Mouse (Mus musculus): ENCODE data around the gene Wipf3. TPM values are rescaled to one million over a fixed set of nuclear protein-coding genes. Genes with fewer than 3 reads are reported as not detected.

Wipf3 gene
- polyA plus RNA-seq, 1 experiment: 0.29 TPM

DNA sequence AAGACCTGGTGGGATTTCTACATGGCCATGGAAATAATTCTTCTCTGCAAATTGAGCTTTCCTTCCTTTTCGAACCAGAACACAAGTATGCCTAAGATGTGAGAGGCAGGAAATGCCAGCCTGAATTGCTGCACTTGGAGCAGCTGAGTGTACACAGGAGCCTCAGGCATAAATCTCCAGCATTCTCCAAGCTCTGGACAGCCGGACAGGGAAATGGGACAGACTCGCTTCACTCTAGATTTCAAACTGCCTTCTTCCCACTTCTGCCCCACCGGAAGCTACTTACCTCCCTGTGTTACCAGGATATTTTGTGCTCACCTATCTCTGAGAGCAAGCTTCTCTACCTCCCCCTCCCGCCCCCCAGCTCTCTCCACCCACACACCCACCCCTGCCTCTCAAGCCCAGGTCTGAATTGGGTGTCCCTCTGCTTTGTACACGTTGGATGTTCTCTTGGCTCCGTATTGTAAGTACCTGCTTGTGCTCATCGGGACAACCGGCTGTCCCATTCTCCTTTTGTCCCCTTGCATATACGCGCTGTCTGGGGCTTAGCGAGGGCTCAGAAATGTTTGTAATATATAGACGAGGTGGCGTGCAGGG lies 455 bp upstream of the Wipf3 start:
- H3K4me2 ChIP-seq (ENCODE audit: low read depth): peak overlapping the region; percentile 52
- no peaks in the 10 kb centered on the region for H3K36me3 ChIP-seq (ENCODE audit: control insufficient read depth, insufficient read depth)
- H3ac ChIP-seq (ENCODE audit: control insufficient read depth, insufficient read length): no peak overlapping the region
- no peak for TF ChIP-seq USF1 (IDR thresholded peaks at IDR 0.05; ENCODE audit: low read depth)
- no peak for TF ChIP-seq E2F4 (IDR thresholded peaks at IDR 0.05; ENCODE audit: insufficient read depth)
- no peak for TF ChIP-seq SRF (IDR thresholded peaks at IDR 0.05; ENCODE audit: control insufficient read depth, insufficient read length, low read depth)
- TF ChIP-seq MAX (IDR thresholded peaks at IDR 0.05; ENCODE audit: low read depth): no peak
- TF ChIP-seq POLR2A (IDR thresholded peaks at IDR 0.05; ENCODE audit: insufficient read length, low read depth): no peak
- TF ChIP-seq POLR2AphosphoS2 (IDR thresholded peaks at IDR 0.05; ENCODE audit: insufficient read length, low read depth): no peak
- TF ChIP-seq CEBPB (IDR thresholded peaks at IDR 0.05; ENCODE audit: insufficient read depth, poor library complexity, severe bottlenecking): no peak
- TF ChIP-seq REST (IDR thresholded peaks at IDR 0.05; ENCODE audit: insufficient read depth, insufficient read length): no peak
- no peak for TF ChIP-seq TCF3 (IDR thresholded peaks at IDR 0.05; ENCODE audit: insufficient read length, low read depth)
- TF ChIP-seq TCF12 (IDR thresholded peaks at IDR 0.05; ENCODE audit: insufficient read depth, poor library complexity, severe bottlenecking): no peak
- TF ChIP-seq MYOD1 (IDR thresholded peaks at IDR 0.05; ENCODE audit: control insufficient read depth in 1 of 3, insufficient read length in 2 of 3, low read depth in 2 of 3): no peak
- TF ChIP-seq MYOG (IDR thresholded peaks at IDR 0.05; ENCODE audit: control insufficient read depth in 1 of 3, insufficient read depth in 1 of 3, insufficient read length in 2 of 3, low read depth in 2 of 3): no peak
- no peak overlapping the region for H3K4me3 ChIP-seq
- H3K27me3 ChIP-seq (ENCODE audit: control insufficient read depth, insufficient read depth, insufficient read length): peaks cover 42% of the 10 kb centered on the region
- H3K79me2 ChIP-seq (ENCODE audit: control insufficient read depth, insufficient read depth): no peaks in the 10 kb centered on the region

DNA sequence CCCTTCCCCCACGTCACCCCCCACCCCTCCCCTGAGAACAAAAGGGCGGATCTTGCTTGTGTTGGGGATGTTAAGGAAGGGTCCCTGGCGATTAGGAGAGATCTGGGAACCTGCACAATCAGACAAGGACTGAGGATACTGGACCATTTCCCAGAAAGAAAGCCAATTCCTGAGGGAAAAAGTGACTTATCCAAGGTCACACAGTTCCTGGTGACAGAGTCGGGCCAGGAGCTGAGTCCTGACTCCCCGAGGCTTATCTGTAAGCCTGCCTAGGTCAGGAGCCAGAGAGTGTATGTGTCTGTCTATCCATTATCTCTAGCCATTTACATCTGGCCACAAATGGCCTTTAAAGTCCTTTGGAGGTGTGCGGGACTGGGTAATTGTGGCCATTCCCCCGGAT lies 818 bp downstream of the Wipf3 start:
- Histone ChIP-seq H3K79me2 (ENCODE audit: control insufficient read depth, insufficient read depth) (no peaks in the 10 kb centered on the region), H3K27me3 (ENCODE audit: control insufficient read depth, insufficient read depth, insufficient read length) (peaks cover 40% of the 10 kb centered on the region), H3ac (ENCODE audit: control insufficient read depth, insufficient read length) (no peak overlapping the region), H3K36me3 (ENCODE audit: control insufficient read depth, insufficient read depth) (no peaks in the 10 kb centered on the region), H3K4me3 (no peak overlapping the region), H3K4me2 (ENCODE audit: low read depth) (peak overlapping the region; percentile 52)
- TF ChIP-seq REST (IDR thresholded peaks at IDR 0.05; ENCODE audit: insufficient read depth, insufficient read length) (no peak), SRF (IDR thresholded peaks at IDR 0.05; ENCODE audit: control insufficient read depth, insufficient read length, low read depth) (no peak), USF1 (IDR thresholded peaks at IDR 0.05; ENCODE audit: low read depth) (no peak), CEBPB (IDR thresholded peaks at IDR 0.05; ENCODE audit: insufficient read depth, poor library complexity, severe bottlenecking) (no peak), MYOG (IDR thresholded peaks at IDR 0.05; ENCODE audit: control insufficient read depth in 1 of 3, insufficient read depth in 1 of 3, insufficient read length in 2 of 3, low read depth in 2 of 3) (no peak), TCF3 (IDR thresholded peaks at IDR 0.05; ENCODE audit: insufficient read length, low read depth) (no peak), TCF12 (IDR thresholded peaks at IDR 0.05; ENCODE audit: insufficient read depth, poor library complexity, severe bottlenecking) (no peak), MYOD1 (IDR thresholded peaks at IDR 0.05; ENCODE audit: control insufficient read depth in 1 of 3, insufficient read length in 2 of 3, low read depth in 2 of 3) (no peak), E2F4 (IDR thresholded peaks at IDR 0.05; ENCODE audit: insufficient read depth) (no peak), POLR2AphosphoS2 (IDR thresholded peaks at IDR 0.05; ENCODE audit: insufficient read length, low read depth) (no peak), MAX (IDR thresholded peaks at IDR 0.05; ENCODE audit: low read depth) (no peak), POLR2A (IDR thresholded peaks at IDR 0.05; ENCODE audit: insufficient read length, low read depth) (no peak)

- Histone ChIP-seq H3K79me2 (ENCODE audit: control insufficient read depth, insufficient read depth) (no peaks in the 10 kb centered on the region), H3K4me2 (ENCODE audit: low read depth) (no peak overlapping the region), H3ac (ENCODE audit: control insufficient read depth, insufficient read length) (no peak overlapping the region), H3K4me3 (no peak overlapping the region), H3K27me3 (ENCODE audit: control insufficient read depth, insufficient read depth, insufficient read length) (peaks cover 34% of the 10 kb centered on the region), H3K36me3 (ENCODE audit: control insufficient read depth, insufficient read depth) (no peaks in the 10 kb centered on the region)
- no peak for TF ChIP-seq CEBPB (IDR thresholded peaks at IDR 0.05; ENCODE audit: insufficient read depth, poor library complexity, severe bottlenecking)
- TF ChIP-seq TCF3 (IDR thresholded peaks at IDR 0.05; ENCODE audit: insufficient read length, low read depth): no peak
- no peak for TF ChIP-seq SRF (IDR thresholded peaks at IDR 0.05; ENCODE audit: control insufficient read depth, insufficient read length, low read depth)
Measured at GRCm38 (mm10) chr6:54431761-54432160, 2.4 kb downstream of the Wipf3 start.

DNA sequence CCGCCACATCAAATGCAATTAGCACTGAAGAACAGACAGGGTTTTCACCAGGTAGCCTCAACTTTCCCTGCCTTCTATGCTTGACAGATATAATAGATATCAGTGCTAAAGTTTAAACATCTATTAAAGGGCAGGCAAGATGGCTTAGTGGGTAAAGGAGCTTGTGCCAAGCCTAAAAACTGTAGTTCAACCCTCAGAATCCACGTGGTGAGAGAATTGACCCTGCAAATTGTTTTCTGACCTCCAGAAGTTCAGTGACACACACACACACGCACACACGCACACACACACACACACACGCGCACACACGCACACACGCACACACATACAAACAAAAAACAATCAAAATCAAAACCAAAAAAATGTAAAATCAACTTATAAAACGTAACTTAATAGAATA lies 2.8 kb downstream of the Wipf3 start:
- Histone ChIP-seq H3K79me2 (ENCODE audit: control insufficient read depth, insufficient read depth) (no peaks in the 10 kb centered on the region), H3K4me3 (no peak overlapping the region), H3ac (ENCODE audit: control insufficient read depth, insufficient read length) (no peak overlapping the region), H3K4me2 (ENCODE audit: low read depth) (no peak overlapping the region), H3K36me3 (ENCODE audit: control insufficient read depth, insufficient read depth) (no peaks in the 10 kb centered on the region), H3K27me3 (ENCODE audit: control insufficient read depth, insufficient read depth, insufficient read length) (peaks cover 30% of the 10 kb centered on the region)
- TF ChIP-seq E2F4 (IDR thresholded peaks at IDR 0.05; ENCODE audit: insufficient read depth): no peak
- no peak for TF ChIP-seq MYOG (IDR thresholded peaks at IDR 0.05; ENCODE audit: control insufficient read depth in 1 of 3, insufficient read depth in 1 of 3, insufficient read length in 2 of 3, low read depth in 2 of 3)
- TF ChIP-seq TCF3 (IDR thresholded peaks at IDR 0.05; ENCODE audit: insufficient read length, low read depth): no peak
- TF ChIP-seq USF1 (IDR thresholded peaks at IDR 0.05; ENCODE audit: low read depth): no peak
- TF ChIP-seq REST (IDR thresholded peaks at IDR 0.05; ENCODE audit: insufficient read depth, insufficient read length): no peak
- no peak for TF ChIP-seq MYOD1 (IDR thresholded peaks at IDR 0.05; ENCODE audit: control insufficient read depth in 1 of 3, insufficient read length in 2 of 3, low read depth in 2 of 3)
- no peak for TF ChIP-seq POLR2AphosphoS2 (IDR thresholded peaks at IDR 0.05; ENCODE audit: insufficient read length, low read depth)
- no peak for TF ChIP-seq TCF12 (IDR thresholded peaks at IDR 0.05; ENCODE audit: insufficient read depth, poor library complexity, severe bottlenecking)
- no peak for TF ChIP-seq MAX (IDR thresholded peaks at IDR 0.05; ENCODE audit: low read depth)
- TF ChIP-seq POLR2A (IDR thresholded peaks at IDR 0.05; ENCODE audit: insufficient read length, low read depth): no peak
- TF ChIP-seq SRF (IDR thresholded peaks at IDR 0.05; ENCODE audit: control insufficient read depth, insufficient read length, low read depth): no peak
- TF ChIP-seq CEBPB (IDR thresholded peaks at IDR 0.05; ENCODE audit: insufficient read depth, poor library complexity, severe bottlenecking): no peak
